Mouse (Mus musculus) neural tube, embryonic 13.5 days (tissue): ENCODE data around the gene Mrgprf. TPM values are rescaled to one million over a fixed set of nuclear protein-coding genes. Genes with fewer than 3 reads are reported as not detected.

Experiments used
- polyA plus RNA-seq: library from polyadenylated mRNA; unstranded; fragments of >200 nt; fragmentation: Nextera tagmentation; extraction: Ambion mirVana; gene quantifications from 2 replicates; pipeline ENCODE4 v1.2.1, GENCODE M21; 2015

Mrgprf gene
- polyA plus RNA-seq, 1 experiment from 2014 or later = 1.3 TPM

Other genes starting within 250 kb of the Mrgprf start
- gene 1810010D01Rik, start 92.7 kb upstream of the Mrgprf start, polyA plus RNA-seq = not detected in 2 replicates
- gene Tpcn2, start 16.8 kb upstream of the Mrgprf start, polyA plus RNA-seq = 3.9 and 4.2 TPM in 2 replicates
- gene Mrgprd, start 14.0 kb downstream of the Mrgprf start, polyA plus RNA-seq = not detected in 2 replicates